Mouse (Mus musculus) myocyte (in vitro differentiated cells): ENCODE measurements at regions not wholly inside any gene's neighbourhood (a gene's known extent, or its start where the extent isn't known, plus 50 kb on each side); places are given as distances from the start of the nearest gene placed in this dataset.

Experiments
- CEBPB ChIP-seq: IDR thresholded peaks from 2 replicates; pipeline ENCODE4 v1.6.1; 2011; ENCODE audit warnings: mild to moderate bottlenecking, moderate library complexity; ENCODE audit not compliant: poor library complexity, insufficient read depth, severe bottlenecking
- E2F4 ChIP-seq: IDR thresholded peaks from one replicate; pipeline ENCODE4 v1.6.1; 2011; ENCODE audit warnings: mild to moderate bottlenecking, control low read depth, moderate library complexity; ENCODE audit not compliant: insufficient read depth
- MYOD1 ChIP-seq, 3 experiments: IDR thresholded peaks; one replicate each; pipeline ENCODE4 v1.6.1; 2011; ENCODE audit warnings: control low read depth in 2 of 3, low read depth in 2 of 3, mild to moderate bottlenecking in 2 of 3, moderate library complexity in 1 of 3; ENCODE audit not compliant: insufficient read length in 2 of 3, control insufficient read depth in 1 of 3
- POLR2A ChIP-seq: IDR thresholded peaks from one replicate; pipeline ENCODE4 v1.6.1; 2011; ENCODE audit warnings: low read depth, mild to moderate bottlenecking, control low read depth, moderate library complexity; ENCODE audit not compliant: insufficient read length
- POLR2AphosphoS2 ChIP-seq: IDR thresholded peaks from one replicate; pipeline ENCODE4 v1.6.1; 2011; ENCODE audit warnings: low read depth, control low read depth; ENCODE audit not compliant: insufficient read length
- SRF ChIP-seq: IDR thresholded peaks from one replicate; pipeline ENCODE4 v1.6.1; 2011; ENCODE audit warnings: low read depth; ENCODE audit not compliant: control insufficient read depth, insufficient read length
- TCF12 ChIP-seq: IDR thresholded peaks from one replicate; pipeline ENCODE4 v1.6.1; 2011; ENCODE audit warnings: mild to moderate bottlenecking, control low read depth; ENCODE audit not compliant: poor library complexity, insufficient read depth, severe bottlenecking
- TCF3 ChIP-seq: IDR thresholded peaks from one replicate; pipeline ENCODE4 v1.6.1; 2011; ENCODE audit warnings: low read depth, control low read depth; ENCODE audit not compliant: insufficient read length
- USF1 ChIP-seq: IDR thresholded peaks from one replicate; pipeline ENCODE4 v1.6.1; 2011; ENCODE audit warnings: low read depth, mild to moderate bottlenecking, control low read depth, moderate library complexity

GRCm38 (mm10) chrX:99548284-99549019, 77.4 kb upstream of the Pja1 start:
- TF ChIP-seq POLR2A (no peak), POLR2AphosphoS2 (no peak), TCF3 (no peak), MYOD1 (IDR thresholded peaks at IDR 0.05; ENCODE audit: control insufficient read depth in 1 of 3, insufficient read length in 2 of 3, low read depth in 2 of 3) (no peak), USF1 (no peak), TCF12 (no peak), E2F4 (no peak), SRF (no peak), CEBPB (no peak)
